Mouse (Mus musculus) adrenal gland, postnatal 4 days (tissue): Measurements from ENCODE around the gene Epb41l2. TPM values are rescaled to one million over a fixed set of nuclear protein-coding genes. Genes with fewer than 3 reads are reported as not detected.

ENCODE experiments used
- DNase-seq, 2 experiments: peaks; one replicate each; pipeline ENCODE4 v3.0.0; 2021 to 2022; ENCODE audit warnings: low spot score in 2 of 2, mixed read lengths in 2 of 2
- total RNA-seq, 2 experiments: library from RNA; stranded (reverse); gene quantifications; 2 replicates each; pipeline ENCODE4 v1.2.3; 2021

Gene Epb41l2
- total RNA-seq, 2 experiments from 2014 or later: 99.1 to 109 TPM

DNA sequence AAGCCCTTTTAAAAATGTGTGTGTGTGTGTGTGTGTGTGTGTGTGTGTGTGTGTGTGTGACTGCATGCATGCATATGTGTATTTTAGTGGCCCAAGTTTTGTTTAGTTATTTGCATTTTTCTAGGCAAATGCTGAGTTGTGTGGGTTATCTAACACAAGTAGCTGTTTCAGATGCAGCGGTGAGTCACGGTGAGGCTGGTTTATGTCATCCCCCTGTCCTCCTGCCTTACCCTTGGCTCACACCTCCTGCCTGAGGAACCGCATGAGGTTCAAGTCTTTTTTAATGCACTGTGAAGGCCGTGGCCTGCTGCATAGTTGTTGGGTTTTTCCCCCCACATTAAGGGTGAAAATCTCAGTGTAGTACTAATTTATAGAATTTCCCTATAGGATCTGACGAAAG, 73.3 kb downstream of the Epb41l2 start:
- DNase-seq: no peak

DNA sequence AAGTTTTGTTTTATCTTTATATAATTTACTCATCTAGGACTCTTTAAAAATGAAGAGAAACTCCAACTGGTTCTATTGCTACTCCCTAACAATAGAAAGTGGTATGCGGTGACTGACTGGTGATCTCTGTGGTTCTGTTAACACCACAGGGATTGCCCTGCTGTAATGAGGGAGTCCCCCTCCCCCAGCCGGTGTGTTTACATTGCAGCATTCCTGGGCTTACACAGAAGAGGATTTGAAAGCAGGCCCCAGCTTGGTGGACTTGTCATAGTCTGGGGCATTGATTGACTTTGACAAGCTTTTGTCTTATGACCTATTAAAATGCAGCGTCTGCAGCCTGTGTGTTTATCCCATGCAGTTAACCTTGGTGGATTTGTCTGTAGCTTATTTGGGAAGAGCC, 73.9 kb downstream of the Epb41l2 start:
- no peak for DNase-seq

DNA sequence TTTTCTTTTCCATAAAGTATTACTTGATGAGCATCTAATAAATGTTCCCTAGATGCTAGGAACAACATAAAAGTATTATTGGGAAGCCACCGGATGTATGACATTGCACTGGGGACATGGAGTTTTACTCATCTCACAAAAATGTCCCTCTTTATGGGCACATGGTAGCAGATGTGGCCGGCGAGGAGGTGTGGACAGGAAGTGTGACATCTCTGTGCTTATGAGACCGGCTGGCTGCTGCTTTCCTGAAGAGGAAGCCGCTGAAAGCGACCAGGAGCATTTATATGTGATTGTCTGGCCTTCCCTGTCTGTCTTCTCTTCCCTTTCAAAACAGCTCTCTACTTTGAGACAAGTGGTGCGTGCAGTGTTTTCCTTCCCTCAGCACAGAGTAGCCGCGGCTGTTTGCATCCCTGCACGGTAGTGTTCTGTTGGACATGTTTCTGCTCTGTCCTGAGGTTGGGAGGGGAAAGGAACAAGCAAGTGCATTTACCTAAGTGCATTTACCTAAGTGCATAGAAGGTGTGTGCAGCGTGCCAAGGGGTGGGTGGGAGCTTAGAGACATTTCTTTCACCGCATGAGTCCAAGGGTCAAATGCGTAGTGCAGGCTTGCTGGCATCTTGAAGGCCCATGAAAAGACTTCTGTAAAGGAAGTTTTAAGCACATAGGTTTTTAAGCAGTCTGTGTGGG, 74.9 kb downstream of the Epb41l2 start:
- DNase-seq: no peak

DNA sequence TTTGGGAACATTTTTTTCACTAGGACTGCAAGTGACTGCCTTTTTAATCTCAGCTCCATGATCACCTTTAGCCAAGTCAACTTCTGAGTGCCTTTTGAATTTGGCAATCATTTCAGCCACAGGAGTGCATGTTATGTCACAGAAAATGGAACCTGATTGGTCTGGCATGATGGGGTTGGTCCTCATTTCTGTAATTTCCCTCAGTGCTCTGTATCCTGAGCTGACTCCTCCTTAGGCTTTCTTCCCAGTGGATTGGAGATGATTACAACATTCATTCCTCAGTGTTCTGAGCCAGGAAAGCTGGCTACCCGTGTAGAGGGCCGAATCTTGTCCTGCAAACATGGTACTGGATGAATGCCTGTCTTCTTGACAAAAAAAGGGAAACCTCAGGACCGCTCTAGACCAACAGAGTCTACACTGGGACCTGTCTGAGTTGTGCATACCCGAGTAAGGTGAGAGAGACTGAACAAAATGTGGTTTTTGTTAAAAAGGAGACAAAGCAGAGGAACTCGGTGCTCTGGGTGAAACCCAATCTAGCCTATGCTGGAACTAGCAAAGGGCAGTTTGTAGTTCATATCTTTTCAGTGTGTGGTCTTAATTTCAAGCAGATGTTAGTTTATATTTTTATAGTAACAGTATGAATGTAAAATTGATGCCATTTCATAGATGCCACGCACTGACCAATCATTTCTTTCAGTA, 77.3 kb downstream of the Epb41l2 start:
- no peak for DNase-seq

DNA sequence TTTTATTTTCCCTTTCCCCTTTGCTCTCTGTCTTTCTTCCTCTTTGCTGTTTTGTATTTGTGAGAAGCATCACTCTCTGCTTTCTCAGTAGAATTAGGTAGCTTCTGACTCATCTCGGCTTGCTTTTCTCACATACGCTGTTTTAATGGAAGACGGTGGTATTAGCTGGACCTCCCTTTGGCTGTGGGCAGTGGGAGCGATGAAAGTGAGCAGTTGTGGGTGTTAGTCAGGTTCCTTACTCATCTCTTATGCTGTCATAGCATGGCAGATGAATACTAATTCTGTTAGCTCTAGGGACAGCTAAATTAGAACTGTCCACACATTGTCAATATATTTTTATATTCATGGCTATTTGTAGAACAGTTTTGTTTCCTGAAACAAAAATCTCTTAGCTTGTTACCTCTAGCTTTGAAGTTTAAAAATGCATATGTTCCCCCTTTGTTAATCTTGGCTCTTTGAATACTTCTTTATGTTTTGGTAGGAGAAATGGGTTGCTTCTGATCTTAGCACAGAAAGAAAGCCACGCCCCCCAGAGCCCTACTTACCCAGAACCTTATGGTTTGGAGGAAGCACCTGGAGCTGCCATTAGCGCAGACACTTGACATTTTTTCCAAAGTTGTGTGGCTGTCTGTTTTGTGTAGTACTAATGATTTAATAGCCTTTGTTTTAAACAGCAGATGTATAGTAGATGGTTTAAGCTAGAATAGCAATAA, 78.1 kb downstream of the Epb41l2 start:
- no peak for DNase-seq

DNA sequence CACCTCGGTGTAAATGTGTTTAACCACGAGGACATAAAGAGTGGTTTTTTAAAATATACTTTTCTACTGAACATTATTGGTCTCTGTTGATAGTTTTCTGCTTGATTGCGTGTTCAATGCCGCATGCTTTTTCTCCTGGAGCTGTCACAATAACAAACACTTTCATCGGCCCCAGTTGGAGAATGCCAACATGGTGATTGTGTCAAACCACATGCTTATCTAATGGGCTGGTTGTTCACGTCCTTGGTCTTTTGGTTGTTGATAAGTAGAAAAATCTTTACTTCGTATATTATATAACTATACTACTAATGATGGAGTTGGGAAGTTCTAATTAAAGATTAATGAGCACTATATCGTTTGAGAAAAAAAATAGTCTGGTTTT, 78.7 kb downstream of the Epb41l2 start:
- DNase-seq: no peak

DNA sequence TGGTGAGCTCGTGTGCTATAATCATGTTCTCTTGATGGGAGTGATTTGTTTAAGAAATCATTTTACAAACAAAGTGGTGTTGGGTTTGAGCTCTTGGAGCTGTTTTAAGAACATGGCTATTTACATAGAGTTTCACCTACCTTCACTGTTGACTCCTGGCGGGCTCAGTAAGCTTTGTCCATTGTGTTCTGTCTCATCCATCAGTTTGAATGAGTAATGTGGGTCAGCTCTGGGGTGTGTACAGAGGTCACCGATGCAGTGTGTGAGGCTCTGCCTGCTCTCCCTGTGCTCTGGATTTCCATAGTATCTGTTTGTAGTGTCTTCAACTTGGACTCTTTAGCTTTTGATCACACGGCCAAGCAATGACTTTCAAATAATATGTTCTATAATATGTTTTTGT, 79.6 kb downstream of the Epb41l2 start:
- DNase-seq: no peak

DNA sequence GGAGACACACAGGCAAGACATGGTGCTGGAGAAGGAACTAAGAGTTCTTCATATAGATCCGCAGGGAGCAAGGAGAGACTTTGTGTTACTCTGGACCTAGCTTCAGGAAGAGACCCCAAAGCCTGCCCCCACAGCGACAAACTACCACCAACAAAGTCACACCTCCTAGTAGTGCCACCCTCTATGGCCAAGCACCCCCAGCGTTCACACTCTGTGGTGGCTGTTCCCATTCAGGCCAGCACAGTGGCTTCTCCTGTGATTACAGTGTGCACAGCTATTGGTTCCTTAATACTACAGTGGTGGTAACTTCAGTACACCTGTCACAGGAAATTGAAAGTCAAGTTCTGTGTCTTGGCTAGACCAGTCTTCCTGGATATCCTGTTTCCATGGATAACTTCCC, 80.3 kb downstream of the Epb41l2 start:
- DNase-seq: no peak

DNA sequence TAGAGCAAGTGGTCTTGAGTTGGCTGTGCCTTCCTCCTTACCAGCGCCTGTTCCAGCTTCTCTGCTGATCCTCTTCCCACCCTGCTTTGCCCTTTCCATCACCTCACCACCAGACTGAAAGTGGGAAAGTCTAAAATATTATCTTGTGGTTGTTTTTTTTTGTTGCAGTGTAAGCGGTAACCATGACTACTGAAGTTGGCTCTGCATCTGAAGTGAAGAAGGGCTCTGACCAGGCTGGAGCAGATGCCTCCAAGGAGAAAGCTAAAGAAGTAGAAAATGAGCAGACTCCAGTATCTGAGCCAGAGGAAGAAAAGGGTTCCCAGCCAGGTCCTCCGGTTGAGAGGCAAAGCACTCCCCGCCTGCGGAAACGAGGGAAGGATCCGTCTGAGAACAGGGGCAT, 81.8 kb downstream of the Epb41l2 start:
- DNase-seq: no peak

DNA sequence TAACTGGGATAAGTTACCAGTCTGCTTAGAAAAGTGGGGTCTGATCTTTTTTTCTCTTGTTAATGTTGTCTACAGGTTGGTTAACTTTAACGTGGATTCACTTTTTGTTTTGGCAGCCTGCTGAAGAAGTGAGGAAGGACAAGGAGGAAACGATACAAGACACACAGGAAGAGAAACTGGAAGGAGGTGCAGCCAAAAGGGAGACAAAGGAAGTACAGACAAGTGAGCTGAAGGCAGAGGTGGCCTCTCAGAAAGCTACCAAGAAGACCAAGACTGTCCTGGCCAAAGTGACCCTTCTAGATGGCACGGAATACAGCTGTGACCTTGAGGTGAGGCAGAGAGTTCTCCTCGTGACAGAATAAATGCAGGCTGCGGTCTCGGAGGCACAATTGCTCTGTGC, 84.0 kb downstream of the Epb41l2 start:
- no peak for DNase-seq

DNA sequence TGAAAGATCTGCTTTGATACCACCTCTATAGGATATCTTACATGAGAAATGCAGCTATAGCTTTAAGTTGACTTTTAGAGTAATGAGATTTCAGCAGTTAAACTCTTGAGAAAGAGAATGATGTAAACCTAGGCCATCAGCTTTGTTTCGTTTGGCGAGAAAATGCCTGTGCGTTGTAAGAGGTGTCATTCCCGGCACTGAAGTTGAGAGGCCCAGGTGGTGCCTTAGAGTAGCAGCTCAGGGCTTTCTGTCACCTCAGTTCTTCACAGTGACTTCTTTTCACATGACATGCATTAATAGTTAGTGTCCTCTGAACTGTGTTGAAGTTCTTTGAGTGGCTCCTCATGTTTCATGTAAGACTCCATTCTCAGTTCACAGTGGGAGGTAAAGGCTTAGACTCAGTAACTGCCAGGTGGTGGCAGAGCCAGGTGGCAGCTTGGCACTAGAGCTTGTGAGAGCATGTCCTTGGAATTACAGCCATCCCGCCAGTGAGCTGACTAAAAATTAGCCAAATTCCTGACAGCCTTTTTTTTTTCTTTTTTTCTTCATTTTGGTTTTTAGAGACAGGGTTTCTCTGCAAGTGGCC, 84.7 kb downstream of the Epb41l2 start:
- DNase-seq: no peak

DNA sequence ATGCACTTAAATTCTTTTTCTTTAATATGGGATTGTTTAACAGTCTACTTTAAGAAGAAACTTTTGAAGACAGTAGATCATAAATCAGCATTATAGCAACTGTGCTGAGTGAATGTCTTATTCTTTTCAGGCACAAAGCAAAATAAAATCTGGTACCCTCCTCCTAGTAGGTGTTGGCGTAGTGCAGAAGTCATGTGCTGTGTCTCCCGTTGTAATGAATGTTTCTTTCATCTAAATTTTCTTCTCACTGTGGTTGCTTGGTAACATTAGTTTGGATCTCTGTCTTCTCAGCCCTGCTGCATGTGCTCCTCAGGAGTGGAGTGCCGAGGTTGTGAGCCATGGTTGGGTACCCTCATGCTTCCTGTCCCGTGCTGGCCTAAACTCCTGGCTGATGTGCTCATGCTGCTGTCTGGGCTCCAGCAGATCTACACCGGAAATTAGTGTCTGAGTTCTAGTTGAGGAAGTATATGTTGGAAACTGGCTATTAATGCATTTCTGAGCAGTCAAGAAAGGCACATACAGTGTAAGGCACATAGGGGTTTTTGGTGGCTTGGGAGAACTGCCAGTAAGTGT, 87.4 kb downstream of the Epb41l2 start:
- no peak for DNase-seq

DNA sequence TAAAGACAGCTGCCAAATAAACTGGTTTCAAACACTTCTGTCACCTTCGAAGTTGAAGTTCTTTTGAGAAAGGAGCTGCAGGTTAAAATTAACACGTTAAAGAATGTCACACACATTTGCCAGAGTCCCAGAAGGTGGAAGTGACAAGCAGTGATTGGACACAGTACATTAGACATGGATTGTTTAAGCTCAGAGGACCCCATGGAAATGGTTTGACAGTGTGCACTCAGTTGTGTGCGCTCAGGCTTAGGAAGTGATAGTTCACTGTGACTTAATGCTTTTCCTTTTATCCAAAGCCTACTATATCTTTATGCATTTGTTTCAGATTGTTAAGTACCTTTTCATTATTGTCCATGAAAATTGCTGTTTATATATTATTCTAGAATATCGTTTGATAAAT, 89.1 kb downstream of the Epb41l2 start:
- DNase-seq: no peak

DNA sequence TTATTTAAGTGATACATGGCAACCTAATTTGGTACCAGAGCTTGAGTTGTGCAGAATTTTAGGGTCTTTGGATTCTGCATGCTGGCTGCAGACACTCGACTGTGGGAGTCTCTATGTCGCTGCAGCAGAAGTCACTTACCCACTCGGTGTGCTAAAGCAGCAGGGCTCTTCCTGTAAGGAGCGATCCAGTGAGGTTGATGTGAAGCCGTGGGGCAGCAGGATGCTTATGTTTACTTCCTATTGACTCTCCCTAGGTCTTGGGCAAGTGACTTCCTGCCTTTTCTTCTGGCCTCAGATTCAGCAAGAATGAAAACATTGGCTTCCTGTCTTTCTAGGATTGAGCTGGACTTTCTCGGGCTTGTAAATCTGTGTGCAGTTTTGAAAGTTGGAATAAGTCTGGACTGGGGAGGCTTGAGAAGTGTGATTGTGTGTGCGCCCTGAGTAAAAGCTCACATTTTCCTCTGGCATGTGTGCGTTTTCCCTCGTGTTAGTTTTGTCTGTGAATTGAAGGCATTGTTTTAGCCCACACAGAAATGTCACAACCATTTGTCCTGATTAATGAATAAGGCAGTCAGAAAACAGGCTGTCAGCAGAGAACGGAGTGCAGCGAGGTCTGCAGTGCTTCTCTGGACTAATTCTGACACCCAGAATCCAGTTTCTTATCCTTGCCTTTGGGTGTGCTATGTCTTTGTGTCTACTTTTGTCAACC, 89.9 kb downstream of the Epb41l2 start:
- DNase-seq: no peak

DNA sequence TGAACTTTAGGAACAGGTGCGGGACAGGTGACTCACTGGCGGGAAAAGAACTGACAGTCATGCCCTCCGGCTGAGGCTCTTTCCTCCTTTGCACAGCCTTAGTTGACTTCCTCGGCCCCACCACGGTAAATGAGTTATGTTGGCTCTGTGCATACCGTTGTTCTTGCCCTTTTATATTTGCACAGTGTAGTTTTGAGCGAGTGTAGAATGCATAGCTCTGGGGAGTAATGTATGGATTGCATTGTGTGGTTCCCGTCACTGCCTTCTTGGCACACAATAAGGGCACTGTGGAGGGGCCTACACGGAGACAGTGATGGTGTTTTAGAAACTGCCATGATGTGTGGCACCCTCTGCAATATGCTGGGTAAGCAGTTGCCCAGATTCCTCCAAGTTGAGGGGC, 93.6 kb downstream of the Epb41l2 start:
- no peak for DNase-seq

DNA sequence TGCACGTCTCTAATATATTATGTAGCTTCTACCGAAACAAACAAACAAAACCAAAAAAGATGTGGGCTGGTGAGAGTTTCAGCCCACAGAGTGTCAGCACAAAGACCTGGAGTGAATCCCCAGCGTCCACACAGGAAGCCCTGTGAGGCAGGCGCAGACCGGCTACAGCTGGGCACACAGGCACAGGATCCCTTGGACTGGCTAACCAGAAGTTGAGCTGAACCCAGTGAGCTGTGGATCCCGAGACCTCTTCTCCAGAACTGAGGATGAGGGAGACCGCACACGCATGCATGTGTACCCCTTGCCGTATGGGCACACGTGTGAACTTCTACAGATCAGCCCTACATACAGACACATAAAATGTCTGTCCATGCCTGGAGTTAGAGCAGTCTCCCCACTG, 94.2 kb downstream of the Epb41l2 start:
- DNase-seq: no peak

DNA sequence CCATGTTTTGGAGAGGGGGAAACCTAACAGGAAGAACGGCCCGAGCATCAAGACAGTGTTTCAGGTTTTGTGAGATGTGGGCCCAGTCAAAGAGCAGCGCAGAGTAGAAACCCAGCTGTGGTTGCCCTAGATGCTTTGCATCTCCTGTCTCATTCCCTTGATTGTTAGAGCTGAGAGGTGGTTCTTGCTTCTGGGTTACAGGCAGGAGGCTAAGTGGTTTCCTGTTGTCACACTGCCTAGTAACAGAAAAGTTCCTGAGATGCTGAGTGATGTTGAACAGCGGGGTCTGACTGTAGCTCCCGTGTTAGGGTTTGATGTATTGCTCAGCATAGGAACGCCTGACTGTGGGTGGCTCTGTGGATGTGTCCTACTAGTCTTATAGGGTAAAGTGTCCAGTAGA, 97.5 kb downstream of the Epb41l2 start:
- DNase-seq: no peak

DNA sequence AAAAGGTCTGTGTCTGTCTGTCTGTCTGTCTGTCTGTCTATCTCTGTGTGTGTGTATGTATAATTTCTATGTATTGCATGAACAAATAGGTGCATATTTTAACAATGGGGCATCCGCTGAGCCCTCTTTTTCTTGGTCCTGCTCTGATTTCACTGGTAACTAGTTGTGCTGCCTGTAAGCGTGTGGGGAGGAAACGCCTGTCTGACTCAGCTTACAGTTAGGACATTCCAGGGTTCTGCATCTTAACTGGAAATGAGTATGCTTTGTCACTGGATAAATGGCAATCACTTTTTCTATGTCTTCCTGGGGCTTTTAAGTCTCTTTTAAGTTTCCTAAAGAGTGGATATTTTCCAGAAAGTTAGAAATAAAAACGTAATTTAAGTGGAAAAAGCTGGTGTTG, 98.4 kb downstream of the Epb41l2 start:
- no peak for DNase-seq

DNA sequence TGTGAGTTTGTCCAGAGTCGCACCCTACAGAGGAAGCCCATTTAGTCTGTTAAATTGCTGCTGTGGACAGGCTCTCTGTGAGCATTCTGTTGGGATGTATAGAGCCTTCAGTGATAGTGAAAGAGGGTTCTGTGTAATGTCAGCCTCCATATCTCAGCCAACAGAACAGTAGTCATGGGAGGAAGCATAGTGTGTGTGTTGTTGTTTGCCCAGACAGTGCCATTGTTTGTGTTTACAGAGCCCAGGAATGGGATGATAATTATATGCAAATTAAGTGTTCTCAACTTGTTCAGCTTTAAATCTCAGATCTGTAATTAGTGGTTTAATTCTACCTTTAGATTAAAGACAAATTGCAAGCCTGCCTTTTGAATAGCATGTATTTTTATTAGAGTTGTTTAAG, 102.2 kb downstream of the Epb41l2 start:
- DNase-seq: no peak

DNA sequence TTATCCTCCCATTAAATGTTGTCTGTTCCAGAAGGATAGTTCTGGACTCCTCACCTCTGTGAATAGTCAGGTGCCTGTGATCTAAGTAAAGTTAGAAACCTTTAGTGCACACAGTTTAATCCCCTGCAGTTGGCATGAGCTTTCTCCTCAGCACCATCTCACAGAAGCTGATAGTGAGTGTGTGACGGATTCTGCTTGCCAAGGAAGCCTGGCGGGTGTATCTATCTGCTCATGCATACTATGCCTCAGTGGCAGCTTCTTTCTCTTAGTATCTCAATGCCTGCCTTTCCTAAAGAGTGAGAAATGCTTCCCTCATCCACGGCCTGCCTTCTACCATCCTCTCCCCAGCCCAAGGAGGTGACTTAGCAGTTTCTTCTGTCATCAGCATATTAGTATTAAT, 103.1 kb downstream of the Epb41l2 start:
- DNase-seq: no peak

DNA sequence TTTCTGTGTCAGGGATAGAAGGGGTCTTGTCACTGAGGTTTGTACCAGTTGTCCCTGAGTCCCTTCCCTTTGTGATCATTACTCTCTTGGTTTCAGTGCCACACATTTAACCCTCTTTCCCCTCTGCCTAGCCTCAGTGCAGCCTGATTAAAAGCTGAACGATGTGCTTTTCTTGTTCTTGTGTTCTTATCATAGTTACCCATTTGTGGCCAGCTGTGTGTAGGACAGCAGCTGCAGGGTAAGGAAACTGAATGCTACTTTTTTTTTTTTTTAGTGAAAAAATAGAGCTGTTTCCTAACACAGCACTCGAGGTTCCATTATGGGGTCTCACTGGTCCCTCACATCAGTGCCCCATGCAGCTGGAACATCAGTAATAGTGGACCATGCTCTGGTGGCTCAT, 106.9 kb downstream of the Epb41l2 start:
- DNase-seq: no peak
